Mouse (Mus musculus): ENCODE data around the gene Casc3.

GRCm38 (mm10) chr11:98764091-98764490 is 40.6 kb upstream of the Casc3 start:
- TF ChIP-seq POLR2A (IDR thresholded peaks at IDR 0.05; ENCODE audit: control insufficient read depth, extremely low read depth, insufficient read depth, low read length, poor library complexity) (no peak), CTCF (IDR thresholded peaks at IDR 0.05; ENCODE audit: borderline replicate concordance, control insufficient read depth, extremely low read depth, insufficient read depth, low read length, poor library complexity) (no peak)

Data from thymus, adult 2 months (tissue).